Mouse (Mus musculus) kidney, adult 2 months (tissue): Measurements from ENCODE around the gene Prph. TPM values are rescaled to one million over a fixed set of nuclear protein-coding genes. Genes with fewer than 3 reads are reported as not detected.
A peak's percentile ranks its signal among the peaks of the same experiment; 100 is the strongest.

Experiments
- DNase-seq: peaks from one replicate; pipeline ENCODE4 v3.0.0; 2021
- H3K27ac ChIP-seq: fragments of 200-500 bp; 2 replicates; pipeline ENCODE4 v1.5.1; 2012; ENCODE audit warnings: low read depth, low read length, control low read depth, inconsistent platforms; ENCODE audit not compliant: insufficient read depth
- H3K27me3 ChIP-seq: fragments of 200-500 bp; replicated peaks from 2 replicates; pipeline ENCODE4 v1.6.1; 2012; ENCODE audit warnings: mild to moderate bottlenecking, moderate library complexity, low read length, inconsistent platforms; ENCODE audit not compliant: control insufficient read depth, insufficient read depth
- H3K36me3 ChIP-seq: fragments of 200-500 bp; 2 replicates; pipeline ENCODE4 v1.6.1; 2012; ENCODE audit warnings: mild to moderate bottlenecking, moderate library complexity, low read length, inconsistent platforms; ENCODE audit not compliant: control insufficient read depth, insufficient read depth
- H3K4me1 ChIP-seq: fragments of 200-500 bp; 2 replicates; pipeline ENCODE4 v1.6.1; 2011; ENCODE audit warnings: low read length; ENCODE audit not compliant: control insufficient read depth, insufficient read depth
- H3K4me3 ChIP-seq: fragments of 200-500 bp; 2 replicates; pipeline ENCODE4 v1.5.1; 2011; ENCODE audit warnings: mild to moderate bottlenecking, low read depth, low read length, control low read depth; ENCODE audit not compliant: insufficient read depth
- CTCF ChIP-seq: fragments of 200-500 bp; conservative IDR thresholded peaks from 2 replicates; pipeline ENCODE4 v1.5.1; 2011; ENCODE audit warnings: low read depth, mild to moderate bottlenecking, control low read depth, low read length, moderate library complexity, mixed read lengths; ENCODE audit not compliant: insufficient read depth, insufficient read length
- POLR2A ChIP-seq: fragments of 200-500 bp; IDR thresholded peaks from one replicate; pipeline ENCODE4 v1.6.1; 2011; ENCODE audit warnings: low read depth, low read length, control low read depth
- WGBS: fragments of 180-500 bp; shearing (Covaris S2); methylation state at CpG from one replicate; pipeline ENCODE4 v1.1.7; 2018; 5-methylcytosine and 5-hydroxymethylcytosine counted together
- polyA plus RNA-seq: library from polyadenylated mRNA; depleted of rRNA; stranded (reverse); fragments of >200 nt; gene quantifications from 2 replicates; pipeline ENCODE4 v1.2.3, GENCODE M21; 2012

Gene Prph
- polyA plus RNA-seq, 1 experiment, result 3.2 TPM

DNA sequence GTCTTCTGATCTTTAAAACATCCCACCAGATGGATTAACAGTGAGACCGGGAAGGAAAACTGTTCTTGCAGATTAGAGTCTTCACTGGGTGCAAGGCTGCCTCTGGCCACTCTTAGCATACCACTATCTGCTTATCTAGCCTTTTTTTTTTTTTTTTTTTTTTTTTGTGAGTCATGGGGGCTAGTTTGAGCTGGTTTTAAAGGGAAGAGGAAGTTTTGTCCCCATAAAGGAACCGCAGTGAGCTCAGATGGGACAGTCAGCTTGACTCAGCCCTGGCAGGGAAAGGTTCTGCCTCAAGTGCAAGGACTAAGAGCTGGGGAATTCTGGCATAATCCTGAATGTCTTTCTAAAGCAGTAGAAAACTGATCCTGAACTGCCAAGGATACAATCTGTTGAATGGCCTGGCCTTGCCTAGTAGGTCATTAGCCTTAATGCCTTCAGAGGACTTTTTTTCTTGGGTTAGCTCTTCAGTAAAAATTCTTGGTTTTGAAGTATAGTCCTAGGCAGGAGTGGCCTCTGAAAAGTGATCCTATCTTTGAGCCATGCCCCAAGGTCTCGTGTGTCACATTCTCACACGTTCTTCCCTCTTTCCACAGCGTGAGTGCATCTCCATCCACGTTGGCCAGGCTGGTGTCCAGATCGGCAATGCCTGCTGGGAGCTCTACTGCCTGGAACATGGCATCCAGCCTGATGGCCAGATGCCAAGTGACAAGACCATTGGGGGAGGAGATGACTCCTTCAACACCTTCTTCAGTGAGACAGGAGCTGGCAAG lies 21.3 kb upstream of the Prph start:
- Histone ChIP-seq H3K27me3 (no peaks in the 10 kb centered on the region), H3K27ac (peak overlapping the region; percentile 90), H3K4me3 (no peak overlapping the region), H3K36me3 (peaks cover 5% of the 10 kb centered on the region; the same call in 1 of the 2 replicates), H3K4me1 (peaks cover 29% of the 10 kb centered on the region; the same call in 1 of the 2 replicates)
- no peak for DNase-seq
- 38% methylated on average over 7 of the region's 7 CpGs for WGBS
- TF ChIP-seq POLR2A, result no peak
- TF ChIP-seq CTCF, result no peak

DNA sequence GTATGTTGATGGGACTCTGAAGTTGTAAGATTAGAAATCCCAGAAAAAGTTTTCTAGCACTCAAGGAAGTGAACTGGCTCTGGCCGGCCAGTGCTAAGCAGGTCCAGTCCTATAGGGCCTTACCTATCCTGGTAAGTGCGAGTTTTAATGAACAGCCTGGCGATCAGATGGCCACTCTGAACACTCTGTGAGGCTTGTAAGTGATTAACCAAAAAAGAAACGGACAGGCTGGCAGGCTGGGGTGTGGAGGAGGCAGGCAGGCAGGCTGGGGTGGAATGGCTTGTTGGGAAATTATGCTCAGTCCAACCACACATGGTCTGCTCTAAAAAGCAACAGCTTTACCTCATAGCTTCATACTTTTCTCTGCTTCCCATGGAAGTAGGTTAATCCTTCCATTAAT lies 19.5 kb upstream of the Prph start:
- no peaks in the 10 kb centered on the region for H3K27me3 ChIP-seq
- H3K36me3 ChIP-seq, result peaks cover 5% of the 10 kb centered on the region; the same call in 1 of the 2 replicates
- 41% methylated on average over 4 of the region's 4 CpGs for WGBS
- no peak for TF ChIP-seq CTCF
- TF ChIP-seq POLR2A, result no peak
- H3K4me3 ChIP-seq, result no peak overlapping the region
- H3K27ac ChIP-seq, result peak overlapping the region; percentile 35; the same call in 1 of the 2 replicates
- H3K4me1 ChIP-seq, result peaks cover 25% of the 10 kb centered on the region; the same call in 1 of the 2 replicates
- DNase-seq, result peak; percentile 88

DNA sequence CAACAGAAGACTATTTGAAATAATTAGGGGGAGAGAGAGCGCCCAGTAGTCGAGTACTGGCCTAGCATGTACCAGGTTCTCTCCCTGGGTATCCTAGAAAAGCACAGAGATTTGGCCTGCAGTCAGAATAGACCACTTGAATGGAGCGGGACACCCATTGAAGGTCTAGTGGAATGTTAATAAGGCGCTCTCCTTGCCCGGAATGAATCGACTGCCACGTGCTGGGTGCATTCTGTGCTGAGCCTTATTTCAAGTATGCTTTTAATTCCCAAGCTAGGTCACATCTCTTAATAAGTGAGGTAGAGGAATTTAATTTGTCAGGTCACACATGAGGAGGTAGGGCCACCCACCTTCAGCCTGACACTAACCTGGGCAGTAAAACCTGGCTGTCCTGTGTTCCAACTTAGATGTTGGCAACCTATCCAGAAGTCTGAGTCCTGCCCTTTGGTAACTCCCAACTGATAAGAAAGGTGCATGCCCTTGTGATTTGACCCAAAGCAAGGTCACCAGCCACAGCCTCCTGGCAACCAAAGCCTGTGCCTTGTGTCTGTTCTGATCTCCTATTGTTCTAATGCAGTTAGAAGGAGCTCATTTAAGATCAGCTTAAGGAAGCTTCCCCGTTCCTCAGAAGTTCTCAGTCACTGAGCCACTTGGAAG lies 18.6 kb upstream of the Prph start:
- DNase-seq, result peak; percentile 38
- 66% methylated on average over 8 of the region's 8 CpGs for WGBS

DNA sequence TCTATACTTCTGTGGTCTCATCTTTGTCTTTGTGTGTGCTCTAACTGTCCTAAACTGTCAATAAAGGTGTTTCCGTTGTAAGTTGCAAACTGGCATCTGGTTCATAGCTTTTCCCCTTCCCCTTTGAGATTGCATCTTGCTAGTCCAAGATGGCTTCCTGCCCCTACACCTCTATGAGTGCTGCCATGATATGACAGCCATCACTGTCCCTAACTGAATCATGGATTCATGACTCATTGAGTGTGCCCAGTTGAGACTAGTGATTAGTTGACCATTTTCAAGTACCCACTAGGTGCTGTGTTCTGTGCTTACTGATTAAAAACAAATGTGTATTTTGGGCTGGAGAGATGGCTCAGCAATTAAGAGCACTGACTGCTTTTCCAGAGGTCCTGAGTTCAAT lies 16.9 kb upstream of the Prph start:
- no peak for TF ChIP-seq POLR2A
- TF ChIP-seq CTCF, result no peak
- DNase-seq, result no peak
- Histone ChIP-seq H3K27me3 (no peaks in the 10 kb centered on the region), H3K4me1 (peaks cover 16% of the 10 kb centered on the region; the same call in 1 of the 2 replicates), H3K4me3 (no peak overlapping the region), H3K36me3 (peaks cover 5% of the 10 kb centered on the region; the same call in 1 of the 2 replicates), H3K27ac (no peak overlapping the region)
- 97% methylated on average over 1 of the region's 1 CpGs for WGBS

More for the DNA sequence above, 18.6 kb upstream of the Prph start:
- Histone ChIP-seq H3K4me1 (peaks cover 27% of the 10 kb centered on the region; the same call in 1 of the 2 replicates), H3K27me3 (no peaks in the 10 kb centered on the region), H3K36me3 (peaks cover 5% of the 10 kb centered on the region; the same call in 1 of the 2 replicates), H3K4me3 (no peak overlapping the region), H3K27ac (no peak overlapping the region)
- TF ChIP-seq POLR2A, result no peak
- no peak for TF ChIP-seq CTCF

DNA sequence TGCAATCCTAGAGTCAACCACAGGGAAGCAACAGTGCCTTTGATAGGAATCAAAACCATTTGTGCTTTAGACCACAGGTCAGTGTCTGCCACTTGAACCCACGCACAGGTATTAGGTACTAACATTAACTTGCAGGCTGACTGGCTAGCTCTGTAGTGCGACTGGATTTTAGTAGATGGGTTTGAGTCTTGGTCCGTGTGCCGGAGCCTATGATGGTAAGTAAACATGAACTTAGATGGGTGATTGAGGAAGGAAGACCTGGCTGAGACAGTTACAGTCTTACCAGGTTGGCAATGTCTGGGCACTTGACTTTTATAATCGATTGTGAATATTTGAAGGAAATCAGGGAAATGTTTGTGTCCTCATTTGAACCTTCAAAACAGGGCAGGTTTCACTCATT lies 16.2 kb upstream of the Prph start:
- TF ChIP-seq CTCF (no peak), POLR2A (no peak)
- Histone ChIP-seq H3K36me3 (peaks cover 5% of the 10 kb centered on the region; the same call in 1 of the 2 replicates), H3K27me3 (no peaks in the 10 kb centered on the region), H3K27ac (no peak overlapping the region), H3K4me1 (peaks cover 9% of the 10 kb centered on the region; the same call in 1 of the 2 replicates), H3K4me3 (no peak overlapping the region)
- no peak for DNase-seq
- 90% methylated on average over 5 of the region's 5 CpGs for WGBS

DNA sequence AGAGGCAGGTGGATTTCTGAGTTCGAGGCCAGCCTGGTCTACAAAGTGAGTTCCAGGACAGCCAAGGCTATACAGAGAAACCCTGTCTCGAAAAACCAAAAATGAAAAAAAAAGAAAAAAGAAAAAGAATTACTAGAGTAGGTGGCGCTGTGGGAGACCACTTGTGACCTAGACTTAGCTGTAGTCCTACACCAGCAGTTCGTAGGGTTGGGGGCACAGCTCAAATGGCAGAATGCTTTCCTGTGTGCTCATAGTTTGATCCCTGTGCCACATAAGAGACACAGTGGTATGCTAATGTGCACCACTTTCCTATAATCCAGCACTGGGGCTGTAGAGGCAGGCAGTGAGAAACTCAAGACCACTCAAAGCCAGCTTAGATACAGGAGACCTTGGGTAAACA lies 15.7 kb upstream of the Prph start:
- no peak for TF ChIP-seq CTCF
- TF ChIP-seq POLR2A, result no peak
- Histone ChIP-seq H3K4me3 (no peak overlapping the region), H3K36me3 (peaks cover 5% of the 10 kb centered on the region; the same call in 1 of the 2 replicates), H3K4me1 (peaks cover 7% of the 10 kb centered on the region; the same call in 1 of the 2 replicates), H3K27me3 (no peaks in the 10 kb centered on the region), H3K27ac (no peak overlapping the region)
- DNase-seq, result no peak
- 86% methylated on average over 4 of the region's 4 CpGs for WGBS
